Mouse (Mus musculus) kidney, adult 2 months (tissue): ENCODE data around the gene 9130019O22Rik.

Experiments used
- CTCF ChIP-seq: fragments of 200-500 bp; conservative IDR thresholded peaks from 2 replicates; pipeline ENCODE4 v1.5.1; 2011; ENCODE audit warnings: low read depth, mild to moderate bottlenecking, control low read depth, low read length, moderate library complexity, mixed read lengths; ENCODE audit not compliant: insufficient read depth, insufficient read length
- POLR2A ChIP-seq: fragments of 200-500 bp; IDR thresholded peaks from one replicate; pipeline ENCODE4 v1.6.1; 2011; ENCODE audit warnings: low read depth, low read length, control low read depth

DNA sequence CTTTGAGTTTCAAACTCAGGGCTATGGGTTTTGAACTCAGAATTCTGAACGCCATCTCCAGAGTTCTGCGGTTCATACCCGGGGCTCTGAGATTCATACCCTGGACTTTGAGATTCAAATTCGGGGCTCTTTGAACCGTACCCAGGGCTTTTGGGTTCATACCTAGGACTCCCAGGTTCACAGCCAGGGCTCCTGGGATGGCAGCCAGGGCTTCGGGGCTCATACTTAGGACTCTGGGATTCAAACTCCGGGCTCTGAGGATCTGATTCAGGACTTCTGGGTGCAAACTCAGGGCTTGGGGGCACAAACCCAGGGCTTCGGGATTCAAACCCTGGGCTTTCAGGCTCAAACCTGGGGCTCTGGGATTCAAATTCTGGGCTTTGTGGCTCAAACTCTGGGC, 42.6 kb downstream of the 9130019O22Rik start:
- TF ChIP-seq POLR2A (no peak), CTCF (no peak)
